Mouse (Mus musculus) brown adipose tissue, adult 24 weeks (tissue): ENCODE results near the gene Catsperd. TPM values are rescaled to one million over a fixed set of nuclear protein-coding genes. Genes with fewer than 3 reads are reported as not detected.

Source experiments
- H3K27ac ChIP-seq: fragments of 200-500 bp; replicated peaks from 2 replicates; pipeline ENCODE4 v1.5.1; 2012; ENCODE audit warnings: low read depth, mild to moderate bottlenecking, low read length
- H3K4me1 ChIP-seq: fragments of 200-500 bp; 2 replicates; pipeline ENCODE4 v1.6.1; 2012; ENCODE audit warnings: low read length, mixed read lengths; ENCODE audit not compliant: control insufficient read depth, insufficient read depth, insufficient read length
- H3K4me3 ChIP-seq: fragments of 200-500 bp; 2 replicates; pipeline ENCODE4 v1.5.1; 2012; ENCODE audit warnings: low read depth, mild to moderate bottlenecking, low read length, moderate library complexity; ENCODE audit not compliant: insufficient read depth
- polyA plus RNA-seq: library from polyadenylated mRNA; stranded (reverse); fragments of >200 nt; gene quantifications from 2 replicates; pipeline ENCODE4 v1.2.4, GENCODE M21; 2012; ENCODE audit not compliant: missing spikeins, insufficient read depth, insufficient read length

Gene Catsperd
- polyA plus RNA-seq, 1 experiment, result not detected

DNA sequence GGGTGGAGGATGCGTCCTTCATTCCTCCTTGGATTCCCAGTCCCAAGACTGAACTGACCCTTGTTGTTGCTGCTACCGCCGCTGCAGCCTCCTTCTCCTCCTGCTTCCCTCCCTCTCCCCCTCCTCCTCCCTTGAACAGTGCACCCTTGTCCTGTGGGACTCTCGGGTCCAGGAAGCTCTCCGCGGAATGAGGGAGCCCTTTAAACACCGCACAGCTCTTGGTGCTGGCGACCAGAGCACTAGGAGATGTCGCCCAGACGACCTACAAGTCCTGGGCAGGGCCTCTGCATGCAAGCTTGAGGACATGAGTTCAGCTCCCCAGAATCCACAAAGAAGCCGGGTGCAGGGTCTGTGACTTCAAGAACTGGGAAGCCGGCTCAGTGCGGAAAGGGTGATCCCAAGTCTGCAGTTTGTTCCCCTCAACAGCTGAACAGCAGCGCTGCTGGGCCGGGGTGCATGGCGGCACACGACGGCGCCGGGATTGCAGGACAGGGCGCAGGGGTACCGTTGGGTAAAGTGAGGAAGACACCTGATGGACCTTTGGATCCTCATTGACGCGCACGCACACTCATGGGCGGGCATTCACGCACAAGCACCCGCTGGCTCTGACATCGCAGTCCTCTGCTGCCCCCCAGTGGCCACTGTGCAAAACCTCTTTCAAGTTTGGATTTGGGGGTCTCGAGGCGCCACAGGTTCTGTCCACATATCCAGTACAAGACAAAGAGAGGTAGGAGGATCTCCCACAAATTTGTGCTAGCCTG is 40.6 kb downstream of the Catsperd start:
- Histone ChIP-seq H3K4me3 (peak overlapping the region; percentile 60), H3K4me1 (no peaks in the 10 kb centered on the region), H3K27ac (no peak overlapping the region)

- Histone ChIP-seq H3K4me3 (no peak overlapping the region), H3K4me1 (no peaks in the 10 kb centered on the region), H3K27ac (no peak overlapping the region)
These were observed 41.8 kb downstream of the Catsperd start for GRCm38 (mm10) chr17:56669766-56670165.

DNA sequence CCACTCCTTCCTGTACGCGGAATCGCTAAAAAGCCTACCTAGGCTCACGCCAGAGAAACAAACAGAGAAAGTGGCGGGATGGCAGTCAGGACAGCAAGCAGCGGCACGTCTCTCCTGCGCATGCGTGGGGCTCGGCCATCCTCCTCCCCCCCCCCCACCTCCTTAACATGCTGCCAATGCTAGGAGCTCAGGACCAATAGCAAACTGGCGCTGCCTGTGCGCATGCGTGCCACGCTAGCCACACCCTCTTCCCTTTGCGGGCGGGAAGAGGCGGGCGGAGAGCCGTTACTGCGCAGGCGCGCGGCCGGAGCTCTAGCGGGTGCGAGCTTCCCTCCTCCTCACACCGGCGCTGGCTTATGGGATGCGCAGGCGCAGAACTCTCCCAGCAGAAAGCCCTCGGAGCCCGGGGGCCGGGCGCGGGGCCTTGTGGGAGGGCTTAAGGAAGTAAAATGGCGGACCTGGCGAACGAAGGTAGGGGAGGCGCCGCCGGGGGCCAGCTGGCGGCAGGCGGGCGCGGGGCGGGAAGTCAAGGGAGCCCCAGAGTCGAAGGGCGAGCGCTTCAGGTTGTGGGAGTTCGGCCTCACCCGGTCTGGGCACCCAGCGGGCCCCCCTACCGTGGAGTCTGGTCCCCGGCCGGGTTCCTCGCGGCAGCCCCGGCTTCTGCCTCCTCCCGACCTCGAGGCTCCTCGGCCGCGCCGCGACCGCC is 45.2 kb downstream of the Catsperd start, which contains the start of gene Ranbp3:
Ranbp3 (plus strand) TSS at position 354 of the 706 bp plus-strand sequence.
- H3K4me3 ChIP-seq, result peak within 1 kb of the TSS; percentile 73
- peak within 1 kb of the TSS; percentile 94 for H3K27ac ChIP-seq
- no peaks in the 10 kb centered on the region; the same call in 1 of the 2 replicates for H3K4me1 ChIP-seq

- peak overlapping the region; percentile 73 for H3K4me3 ChIP-seq
- H3K4me1 ChIP-seq, result no peaks in the 10 kb centered on the region; the same call in 1 of the 2 replicates
- H3K27ac ChIP-seq, result no peak overlapping the region
These were observed 45.9 kb downstream of the Catsperd start for GRCm38 (mm10) chr17:56673647-56674416.

DNA sequence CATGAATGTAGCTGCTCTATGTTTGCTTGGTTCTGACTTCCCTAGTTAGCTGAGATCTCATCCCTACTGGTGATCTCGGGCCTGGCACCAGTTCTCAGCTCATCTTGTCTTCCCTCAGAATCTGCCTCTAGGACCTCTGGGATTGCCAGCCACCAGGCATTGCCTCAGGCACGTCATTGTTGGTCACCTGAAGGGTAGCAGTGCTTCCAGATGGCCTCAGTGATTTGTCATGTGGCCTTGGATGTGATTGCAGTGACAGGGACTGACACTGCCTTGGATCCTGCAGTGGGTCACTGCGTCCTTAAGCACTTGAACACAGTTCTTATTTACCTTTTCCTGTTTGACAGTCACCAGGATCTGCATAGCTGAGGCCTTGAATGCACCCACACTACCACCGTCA is 53.8 kb downstream of the Catsperd start:
- 0 out of 2 replicates have a peak, but pooled peaks cover 2% of the 10 kb centered on the region for H3K4me1 ChIP-seq
- no peak overlapping the region for H3K27ac ChIP-seq
- H3K4me3 ChIP-seq, result no peak overlapping the region

DNA sequence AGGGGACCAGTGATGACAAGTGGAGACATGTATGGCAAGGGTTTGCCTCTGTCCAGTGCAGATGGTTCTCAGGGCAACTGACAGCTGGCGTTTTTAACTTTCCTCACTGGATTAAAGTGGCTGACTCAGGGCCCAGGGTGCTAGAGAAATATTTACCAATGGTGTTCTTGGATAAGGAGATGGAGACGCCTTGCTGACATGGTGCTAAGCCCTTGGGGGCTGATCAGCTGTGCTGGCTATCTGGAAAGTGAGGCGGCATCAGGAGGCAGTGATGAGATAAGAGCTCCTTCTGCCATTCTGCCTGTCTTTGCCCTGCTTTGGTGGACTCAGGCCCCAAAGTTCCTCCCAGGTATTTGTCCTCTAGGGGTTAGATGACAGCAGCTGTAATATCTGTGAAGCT is 54.9 kb downstream of the Catsperd start:
- Histone ChIP-seq H3K4me3 (no peak overlapping the region), H3K27ac (no peak overlapping the region), H3K4me1 (0 out of 2 replicates have a peak, but pooled peaks cover 2% of the 10 kb centered on the region)

DNA sequence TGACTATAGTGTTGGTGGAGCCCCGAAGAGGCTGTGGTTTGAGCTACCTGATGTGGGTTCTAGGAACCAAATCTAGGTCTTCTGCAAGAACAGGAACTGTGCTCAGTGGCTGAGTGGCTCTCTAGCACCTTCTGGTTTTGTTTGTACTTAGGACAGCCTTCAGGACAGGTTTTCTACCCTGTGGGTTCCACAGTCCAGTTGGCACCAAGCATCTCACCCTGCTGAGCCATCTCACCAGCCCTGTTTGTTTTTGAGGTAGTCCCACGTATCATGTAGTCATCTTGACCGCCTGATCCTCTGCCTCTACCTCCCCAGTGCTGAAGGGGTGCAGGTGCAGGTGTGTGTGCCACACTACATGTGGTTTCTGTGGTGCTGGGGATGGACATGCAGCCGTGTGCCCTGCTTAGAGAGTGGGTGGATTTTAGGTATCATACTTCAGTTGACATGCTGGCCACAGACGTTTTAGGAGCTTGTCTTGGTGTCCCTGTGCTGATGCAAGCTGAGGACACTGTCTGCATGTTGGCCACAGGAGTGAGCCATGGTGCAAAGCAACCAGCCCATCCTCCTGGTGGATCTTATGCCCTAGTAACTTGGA is 55.7 kb downstream of the Catsperd start:
- H3K4me1 ChIP-seq, result 0 out of 2 replicates have a peak, but pooled peaks cover 2% of the 10 kb centered on the region
- H3K4me3 ChIP-seq, result no peak overlapping the region
- H3K27ac ChIP-seq, result no peak overlapping the region

DNA sequence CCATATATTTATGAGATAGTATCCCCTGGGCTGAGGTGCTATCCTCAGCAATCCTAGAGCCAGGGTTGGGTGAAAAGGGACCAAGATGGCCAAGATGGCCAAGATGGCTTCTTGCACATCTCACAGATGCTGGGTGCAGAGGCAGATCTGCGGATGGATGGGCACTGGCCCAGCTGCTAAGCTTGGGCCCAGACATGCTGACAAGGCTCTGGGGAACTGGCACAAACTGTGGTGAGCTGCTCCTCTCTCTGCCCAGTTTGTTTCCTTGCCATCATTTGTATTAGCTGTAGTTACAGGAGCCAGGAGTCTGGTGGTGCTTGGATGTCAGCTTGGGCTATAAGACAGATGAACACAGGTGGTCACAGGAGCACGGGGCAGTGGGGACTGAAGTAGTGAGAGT is 56.7 kb downstream of the Catsperd start:
- no peak overlapping the region for H3K27ac ChIP-seq
- H3K4me3 ChIP-seq, result no peak overlapping the region
- 0 out of 2 replicates have a peak, but pooled peaks cover 2% of the 10 kb centered on the region for H3K4me1 ChIP-seq

DNA sequence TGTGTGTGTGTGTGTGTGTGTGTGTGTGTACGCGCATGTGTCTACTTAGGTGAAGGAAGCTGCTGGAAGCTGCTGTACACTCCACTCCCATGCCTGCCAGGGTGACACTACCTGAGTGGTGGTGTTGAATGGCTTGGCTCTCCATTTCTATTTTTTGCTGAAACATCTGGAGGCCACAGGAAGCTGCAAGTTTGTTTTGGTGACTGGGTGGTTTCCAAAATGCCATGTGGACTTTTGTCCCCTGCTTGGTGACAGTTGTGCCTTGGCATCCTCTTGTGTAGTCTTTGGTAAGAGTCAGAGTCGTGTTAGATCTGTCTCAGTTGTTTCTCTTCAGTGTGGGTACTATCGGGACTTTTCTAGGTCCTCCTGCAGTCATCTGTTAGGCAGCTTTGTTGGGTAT is 58.9 kb downstream of the Catsperd start:
- Histone ChIP-seq H3K27ac (no peak overlapping the region), H3K4me1 (0 out of 2 replicates have a peak, but pooled peaks cover 2% of the 10 kb centered on the region), H3K4me3 (no peak overlapping the region)

GRCm38 (mm10) chr17:56688045-56688444 is 60.1 kb downstream of the Catsperd start:
- H3K4me1 ChIP-seq, result no peaks in the 10 kb centered on the region
- H3K27ac ChIP-seq, result no peak overlapping the region
- no peak overlapping the region for H3K4me3 ChIP-seq

DNA sequence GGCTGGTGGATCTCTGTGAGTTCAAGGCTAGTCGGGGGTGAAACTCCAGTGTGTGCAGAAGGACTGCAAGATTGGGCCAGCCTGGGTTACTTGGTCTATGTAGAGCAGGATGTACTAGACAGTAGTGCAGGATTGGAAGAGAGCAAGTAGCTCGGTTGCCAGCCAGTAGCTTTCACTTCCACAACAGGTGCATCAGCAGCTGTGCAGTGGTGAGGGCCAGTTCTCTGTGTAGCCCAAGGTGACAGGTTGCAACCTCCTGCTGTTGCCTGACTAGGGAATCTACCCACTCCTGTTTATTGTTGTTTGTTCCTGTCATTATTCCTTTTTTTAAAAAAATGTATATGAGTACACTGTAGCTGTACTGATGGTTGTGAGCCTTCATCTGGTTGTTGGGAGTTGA is 60.7 kb downstream of the Catsperd start:
- H3K4me3 ChIP-seq, result no peak overlapping the region
- no peak overlapping the region for H3K27ac ChIP-seq
- no peaks in the 10 kb centered on the region for H3K4me1 ChIP-seq

DNA sequence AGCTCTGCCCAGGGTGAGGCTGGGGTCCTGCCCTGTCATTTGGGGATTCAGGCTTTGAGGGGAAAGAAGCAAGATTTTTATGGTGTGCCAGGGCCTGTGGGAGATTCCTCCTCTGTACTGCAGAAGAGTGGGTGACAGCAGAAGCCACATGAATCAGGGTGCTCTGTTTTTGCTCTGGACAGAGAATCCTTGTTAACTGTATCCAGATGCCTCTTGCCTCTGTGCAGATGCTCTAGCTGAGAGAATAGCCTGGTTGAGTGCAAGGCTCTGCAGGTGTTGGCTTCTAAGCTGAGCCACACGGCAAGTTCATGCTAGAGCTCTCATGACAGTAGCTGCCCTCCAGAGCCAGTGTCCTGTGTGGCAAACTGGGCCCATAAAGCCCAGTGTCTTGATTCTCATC is 65.5 kb downstream of the Catsperd start:
- H3K4me1 ChIP-seq, result no peaks in the 10 kb centered on the region
- no peak overlapping the region for H3K27ac ChIP-seq
- H3K4me3 ChIP-seq, result no peak overlapping the region

- no peaks in the 10 kb centered on the region for H3K4me1 ChIP-seq
- H3K4me3 ChIP-seq, result no peak overlapping the region
- H3K27ac ChIP-seq, result no peak overlapping the region
These were observed 65.9 kb downstream of the Catsperd start for GRCm38 (mm10) chr17:56693851-56694310.

- Histone ChIP-seq H3K4me1 (no peaks in the 10 kb centered on the region), H3K27ac (no peak overlapping the region), H3K4me3 (no peak overlapping the region)
These were observed 72.5 kb downstream of the Catsperd start for GRCm38 (mm10) chr17:56700451-56700850.

DNA sequence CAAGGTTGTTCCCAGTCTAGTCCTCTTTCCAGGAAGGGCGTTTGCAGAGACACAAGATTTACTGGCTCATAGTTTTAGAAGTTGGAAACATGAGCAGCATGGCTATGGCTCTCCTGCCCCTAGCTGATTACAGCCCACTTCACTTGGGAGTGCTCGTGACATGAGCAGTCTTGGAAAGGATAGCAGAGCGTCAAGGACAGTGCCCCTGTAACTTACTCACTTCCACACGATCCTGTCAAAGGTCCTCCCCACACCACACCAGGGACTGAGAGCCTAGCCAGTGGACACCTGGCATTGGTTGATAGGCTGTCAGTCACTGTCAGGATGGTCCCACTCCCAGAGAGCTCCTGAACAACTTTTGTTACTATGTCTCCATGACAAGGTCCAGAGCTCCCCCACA is 75.1 kb downstream of the Catsperd start:
- H3K4me1 ChIP-seq, result no peaks in the 10 kb centered on the region
- no peak overlapping the region for H3K27ac ChIP-seq
- H3K4me3 ChIP-seq, result no peak overlapping the region
